Mouse (Mus musculus) erythroblast, embryonic 14.5 days (primary cell): Measurements from ENCODE around the gene Actn4.

Source experiments
- GATA1 ChIP-seq: IDR thresholded peaks from 2 replicates; pipeline ENCODE4 v1.6.1; 2012; ENCODE audit warnings: low read length, inconsistent platforms, mixed read lengths
- TAL1 ChIP-seq: IDR thresholded peaks from 3 replicates; pipeline ENCODE4 v1.6.1; 2012; ENCODE audit warnings: low read length, inconsistent platforms, mixed read lengths

DNA sequence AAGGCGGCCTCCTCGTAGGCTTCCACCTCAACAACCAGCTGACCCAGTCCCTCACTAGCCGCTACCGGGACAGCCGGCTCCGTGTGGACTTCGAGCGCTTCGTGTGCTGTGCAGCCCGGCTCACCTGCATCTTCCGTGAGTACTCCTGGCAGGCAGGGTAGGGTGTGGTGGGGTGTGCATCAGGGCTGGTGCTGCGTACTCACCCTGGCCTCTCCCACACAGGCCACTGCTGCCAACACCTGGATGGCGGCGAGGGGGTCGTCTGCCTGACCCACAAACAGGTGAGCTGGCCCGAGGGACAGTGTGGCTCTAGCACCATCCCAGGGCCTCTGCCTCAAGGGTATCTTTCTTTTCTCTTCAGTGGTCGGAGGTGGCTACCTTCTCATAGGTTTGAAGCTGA is 69.5 kb downstream of the Actn4 start:
- TF ChIP-seq GATA1 (no peak), TAL1 (no peak)
